Mouse (Mus musculus) heart, embryonic 14.5 days (tissue): Measurements from ENCODE around the gene Zfp710. TPM values are rescaled to one million over a fixed set of nuclear protein-coding genes. Genes with fewer than 3 reads are reported as not detected.

Source experiments
- ATAC-seq: fragments of 200-750 bp; cut with Nextera tagmentation; 2 replicates; pipeline ENCODE4 v1.8.0; 2017; ENCODE audit warnings: low read depth, moderate TSS enrichment; ENCODE audit not compliant: insufficient number of reproducible peaks, insufficient read depth, low FRiP score
- H3K27ac ChIP-seq, 2 experiments: fragments of 200-500 bp in 1 of 2; fragments of 300-500 bp in 1 of 2; sonication (generic) in 1 of 2; replicated peaks in 1 of 2; 2 replicates each; pipeline ENCODE4 v1.5.1; 2012 to 2014; ENCODE audit warnings: low read depth in 2 of 2, low read length in 2 of 2, control low read depth in 1 of 2, mild to moderate bottlenecking in 1 of 2, mixed read lengths in 1 of 2; ENCODE audit not compliant: control insufficient read depth in 1 of 2, insufficient read depth in 1 of 2
- H3K27me3 ChIP-seq: fragments of 300-500 bp; sonication (generic); 2 replicates; pipeline ENCODE4 v1.6.1; 2014; ENCODE audit warnings: mild to moderate bottlenecking, low read length, control low read depth; ENCODE audit not compliant: control insufficient read depth, insufficient read depth
- H3K36me3 ChIP-seq: fragments of 300-500 bp; sonication (generic); 2 replicates; pipeline ENCODE4 v1.6.1; 2014; ENCODE audit warnings: mild to moderate bottlenecking, control low read depth, low read length, mixed read lengths; ENCODE audit not compliant: control insufficient read depth, insufficient read depth
- H3K4me1 ChIP-seq, 2 experiments: fragments of 200-500 bp in 1 of 2; fragments of 300-500 bp in 1 of 2; sonication (generic) in 1 of 2; 2 replicates each; pipeline ENCODE4 v1.6.1; 2012 to 2014; ENCODE audit warnings: low read length in 2 of 2, control low read depth in 1 of 2, mixed read lengths in 1 of 2; ENCODE audit not compliant: control insufficient read depth in 2 of 2, insufficient read depth in 2 of 2
- H3K4me2 ChIP-seq: fragments of 300-500 bp; sonication (generic); 2 replicates; pipeline ENCODE4 v1.6.1; 2014; ENCODE audit warnings: mild to moderate bottlenecking, low read length
- H3K4me3 ChIP-seq, 2 experiments: fragments of 200-500 bp in 1 of 2; fragments of 300-500 bp in 1 of 2; sonication (generic) in 1 of 2; 2 replicates each; pipeline ENCODE4 v1.5.1; 2012 to 2014; ENCODE audit warnings: low read length in 2 of 2, mild to moderate bottlenecking in 2 of 2, control low read depth in 1 of 2, low read depth in 1 of 2, moderate library complexity in 1 of 2; ENCODE audit not compliant: control insufficient read depth in 1 of 2, insufficient read depth in 1 of 2
- H3K9ac ChIP-seq: fragments of 300-500 bp; sonication (generic); 2 replicates; pipeline ENCODE4 v1.6.1; 2014; ENCODE audit warnings: mild to moderate bottlenecking, low read length
- H3K9me3 ChIP-seq: fragments of 300-500 bp; sonication (generic); 2 replicates; pipeline ENCODE4 v1.6.1; 2016; ENCODE audit warnings: low read length, control low read depth; ENCODE audit not compliant: control insufficient read depth
- WGBS: fragments of 180-500 bp; shearing (Covaris S2); extraction: QIAGEN DNeasy Blood & Tissue Kit; methylation state at CpG from one replicate; pipeline ENCODE4 v1.1.7; 2014; 5-methylcytosine and 5-hydroxymethylcytosine counted together
- polyA plus RNA-seq: library from polyadenylated mRNA; unstranded; fragments of >200 nt; fragmentation: Nextera tagmentation; extraction: Ambion mirVana; gene quantifications from 2 replicates; pipeline ENCODE4 v1.2.1, GENCODE M21; 2014

Zfp710 gene
- polyA plus RNA-seq, 1 experiment from 2014 or later: 12.2 TPM

DNA sequence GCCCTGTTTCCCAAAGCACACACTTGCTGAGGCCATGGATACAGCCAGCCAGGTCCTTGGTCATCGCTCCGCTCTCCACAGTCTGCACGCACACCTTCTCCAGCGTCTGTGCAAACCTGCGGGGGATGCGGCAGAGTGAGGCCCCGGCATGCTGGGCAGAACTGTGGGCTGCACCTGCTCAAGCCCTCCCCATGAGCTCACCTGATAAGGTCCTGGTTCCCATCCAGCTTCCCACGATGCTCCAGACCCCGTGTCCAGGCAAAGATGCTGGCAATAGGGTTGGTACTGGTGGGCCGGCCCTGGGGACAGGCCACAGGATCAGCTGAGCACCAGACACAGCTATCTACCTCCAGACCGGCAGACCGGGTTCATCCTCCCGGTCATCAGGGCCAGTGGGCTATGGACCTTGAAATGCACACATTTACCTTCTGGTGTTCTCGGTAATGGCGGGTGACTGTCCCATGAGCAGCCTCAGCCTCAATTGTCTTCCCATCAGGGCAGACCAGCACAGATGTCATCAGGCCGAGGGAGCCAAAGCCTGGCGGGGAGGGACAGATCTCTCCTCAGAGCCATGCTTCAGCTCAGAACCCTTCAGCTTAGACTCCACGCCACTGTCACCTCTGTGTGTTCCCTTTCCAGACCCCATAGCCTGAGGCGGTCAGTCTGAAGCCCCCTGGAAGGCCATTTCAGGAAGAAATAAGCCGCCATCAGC is 71.1 kb downstream of the Zfp710 start:
- Histone ChIP-seq H3K4me3 (no peak overlapping the region), H3K4me1 (peaks cover 9 to 25% of the 10 kb centered on the region in 2 experiments), H3K9ac (no peak overlapping the region), H3K36me3 (peaks cover 100% of the 10 kb centered on the region), H3K9me3 (no peaks in the 10 kb centered on the region), H3K27me3 (no peaks in the 10 kb centered on the region), H3K27ac (no peak overlapping the region), H3K4me2 (no peak overlapping the region)
- no peak for ATAC-seq
- 85% methylated on average over 20 of the region's 20 CpGs for WGBS

DNA sequence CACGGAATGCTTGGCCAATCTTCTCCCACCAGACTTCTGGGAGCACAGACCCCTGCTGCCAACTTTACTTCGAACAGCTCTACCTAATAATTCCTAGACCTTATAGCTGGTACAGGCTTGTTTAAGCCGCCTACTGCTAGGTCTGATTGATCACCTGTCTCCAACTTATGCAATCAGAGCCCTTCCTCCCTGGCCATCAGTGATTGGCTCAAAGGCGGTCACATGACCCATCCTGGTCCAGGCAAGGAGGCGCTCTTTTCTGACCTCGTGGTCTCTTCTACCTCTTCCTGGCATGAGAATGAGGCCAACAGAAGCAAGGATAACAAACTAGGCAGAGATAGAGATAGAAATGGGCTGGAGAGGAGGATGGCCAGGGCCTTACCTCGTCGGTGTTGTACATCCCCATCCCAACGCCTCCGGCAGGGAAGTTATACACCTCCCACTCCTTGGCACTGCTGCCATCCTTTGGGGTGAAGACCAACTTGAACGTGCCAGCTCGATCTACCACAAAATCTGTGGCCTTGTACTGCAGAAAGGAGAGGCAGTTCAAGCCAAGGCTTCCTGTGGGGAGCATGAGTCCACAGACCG is 73.9 kb downstream of the Zfp710 start:
- Histone ChIP-seq H3K36me3 (peaks cover 100% of the 10 kb centered on the region), H3K4me1 (0 out of 4 replicates have a peak, but pooled peaks cover 0 to 4% of the 10 kb centered on the region in 2 experiments), H3K27ac (no peak overlapping the region), H3K4me3 (no peak overlapping the region), H3K9ac (no peak overlapping the region), H3K27me3 (no peaks in the 10 kb centered on the region), H3K4me2 (no peak overlapping the region), H3K9me3 (no peaks in the 10 kb centered on the region)
- WGBS: 90% methylated on average over 13 of the region's 13 CpGs
- ATAC-seq: no peak

DNA sequence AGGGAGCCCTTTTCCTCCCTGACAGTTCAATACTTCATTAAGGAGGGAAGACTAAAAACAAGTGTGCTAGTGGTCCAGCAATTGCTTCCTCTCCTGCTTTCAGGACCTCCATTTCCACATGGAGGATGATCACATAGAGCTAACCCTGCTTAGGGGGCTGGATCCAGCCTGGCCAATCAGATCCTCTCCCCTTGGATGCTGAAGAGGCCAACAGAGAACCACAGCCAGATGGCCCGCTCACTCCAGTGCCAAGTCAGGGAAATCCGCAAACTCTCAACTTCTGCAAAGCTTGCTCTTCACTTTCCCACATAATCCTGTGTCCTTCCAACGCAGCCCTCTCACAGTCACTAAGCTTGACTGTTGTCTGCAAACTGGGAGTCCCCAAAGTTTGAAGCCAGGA is 78.7 kb downstream of the Zfp710 start:
- WGBS: 85% methylated on average over 3 of the region's 3 CpGs
- no peak for ATAC-seq
- peaks cover 83% of the 10 kb centered on the region for H3K36me3 ChIP-seq
- no peaks in the 10 kb centered on the region for H3K27me3 ChIP-seq
- H3K9me3 ChIP-seq: peaks cover 8% of the 10 kb centered on the region; the same call in 1 of the 2 replicates
- no peak overlapping the region for H3K4me2 ChIP-seq
- peaks cover 2 to 18% of the 10 kb centered on the region in 2 experiments; a peak in 3 of 4 replicates for H3K4me1 ChIP-seq
- H3K27ac ChIP-seq: no peak overlapping the region
- H3K9ac ChIP-seq: no peak overlapping the region
- H3K4me3 ChIP-seq: no peak overlapping the region

DNA sequence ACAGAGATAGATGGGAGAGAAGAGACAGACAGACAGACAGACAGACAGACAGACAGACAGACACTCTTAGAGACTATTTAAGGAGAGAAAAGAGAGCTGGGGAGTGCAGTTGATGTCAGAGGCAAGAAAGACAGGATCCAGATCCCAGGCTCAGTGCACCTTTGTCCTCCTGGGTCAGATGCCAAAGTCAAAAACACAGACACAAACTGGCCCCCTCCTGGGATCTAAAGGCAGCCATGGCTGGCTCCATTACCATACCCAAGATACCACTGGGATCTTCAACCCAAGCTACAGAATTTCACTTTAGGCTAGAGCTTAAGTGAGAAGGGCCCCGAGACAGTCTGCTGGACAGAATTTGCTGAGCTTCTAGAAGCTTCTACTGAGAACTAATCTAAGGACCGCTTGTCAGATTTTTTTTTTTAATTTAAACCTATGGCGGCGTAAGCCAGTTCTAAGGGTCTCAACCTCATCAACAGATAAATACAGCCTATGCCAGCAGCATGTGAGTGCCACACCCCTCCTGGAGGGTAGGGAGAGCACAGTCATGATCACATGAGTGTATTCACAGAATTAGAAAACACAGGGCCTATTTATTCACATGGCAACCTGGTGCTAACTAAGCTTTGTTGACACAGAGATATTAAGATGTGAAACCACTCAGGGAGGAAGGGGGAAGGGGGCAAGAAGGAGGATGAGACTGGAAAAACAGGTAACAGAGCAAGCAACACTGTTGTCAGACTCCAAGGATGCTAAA is 81.2 kb downstream of the Zfp710 start:
- 87% methylated on average over 4 of the region's 4 CpGs for WGBS
- H3K9me3 ChIP-seq: peaks cover 8% of the 10 kb centered on the region; the same call in 1 of the 2 replicates
- no peak overlapping the region; a peak in 1 of 4 replicates for H3K27ac ChIP-seq
- no peaks in the 10 kb centered on the region for H3K27me3 ChIP-seq
- no peak overlapping the region for H3K9ac ChIP-seq
- H3K4me3 ChIP-seq: no peak overlapping the region
- no peak for ATAC-seq
- peaks cover 6 to 36% of the 10 kb centered on the region in 2 experiments; a peak in 3 of 4 replicates for H3K4me1 ChIP-seq
- peaks cover 81% of the 10 kb centered on the region for H3K36me3 ChIP-seq
- H3K4me2 ChIP-seq: no peak overlapping the region

DNA sequence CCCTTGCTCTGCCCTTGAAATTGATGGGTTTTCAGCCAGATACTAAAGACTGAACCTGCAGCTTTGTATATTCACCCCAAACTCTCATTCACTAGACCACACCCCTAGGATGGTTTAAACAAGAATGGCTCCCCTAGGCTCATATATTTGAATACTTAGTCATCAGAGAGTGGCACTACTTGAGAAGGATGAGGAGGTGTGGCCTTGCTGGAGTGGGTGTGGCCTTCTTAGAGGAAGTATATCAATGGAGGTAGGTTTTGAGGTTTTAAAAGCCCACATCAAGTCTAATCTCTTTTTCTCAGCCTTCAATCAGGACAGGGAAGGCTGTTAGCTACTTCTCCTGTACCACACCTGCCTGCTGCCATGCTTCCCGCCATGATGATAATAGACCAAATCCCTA is 81.8 kb downstream of the Zfp710 start:
- H3K4me3 ChIP-seq: no peak overlapping the region
- WGBS: 93% methylated on average over 1 of the region's 1 CpGs
- no peak for ATAC-seq
- H3K4me1 ChIP-seq: peaks cover 8 to 42% of the 10 kb centered on the region in 2 experiments; a peak in 3 of 4 replicates
- peaks cover 8% of the 10 kb centered on the region; the same call in 1 of the 2 replicates for H3K9me3 ChIP-seq
- no peak overlapping the region for H3K27ac ChIP-seq
- H3K36me3 ChIP-seq: peaks cover 79% of the 10 kb centered on the region
- H3K9ac ChIP-seq: no peak overlapping the region
- no peak overlapping the region for H3K4me2 ChIP-seq
- H3K27me3 ChIP-seq: no peaks in the 10 kb centered on the region

DNA sequence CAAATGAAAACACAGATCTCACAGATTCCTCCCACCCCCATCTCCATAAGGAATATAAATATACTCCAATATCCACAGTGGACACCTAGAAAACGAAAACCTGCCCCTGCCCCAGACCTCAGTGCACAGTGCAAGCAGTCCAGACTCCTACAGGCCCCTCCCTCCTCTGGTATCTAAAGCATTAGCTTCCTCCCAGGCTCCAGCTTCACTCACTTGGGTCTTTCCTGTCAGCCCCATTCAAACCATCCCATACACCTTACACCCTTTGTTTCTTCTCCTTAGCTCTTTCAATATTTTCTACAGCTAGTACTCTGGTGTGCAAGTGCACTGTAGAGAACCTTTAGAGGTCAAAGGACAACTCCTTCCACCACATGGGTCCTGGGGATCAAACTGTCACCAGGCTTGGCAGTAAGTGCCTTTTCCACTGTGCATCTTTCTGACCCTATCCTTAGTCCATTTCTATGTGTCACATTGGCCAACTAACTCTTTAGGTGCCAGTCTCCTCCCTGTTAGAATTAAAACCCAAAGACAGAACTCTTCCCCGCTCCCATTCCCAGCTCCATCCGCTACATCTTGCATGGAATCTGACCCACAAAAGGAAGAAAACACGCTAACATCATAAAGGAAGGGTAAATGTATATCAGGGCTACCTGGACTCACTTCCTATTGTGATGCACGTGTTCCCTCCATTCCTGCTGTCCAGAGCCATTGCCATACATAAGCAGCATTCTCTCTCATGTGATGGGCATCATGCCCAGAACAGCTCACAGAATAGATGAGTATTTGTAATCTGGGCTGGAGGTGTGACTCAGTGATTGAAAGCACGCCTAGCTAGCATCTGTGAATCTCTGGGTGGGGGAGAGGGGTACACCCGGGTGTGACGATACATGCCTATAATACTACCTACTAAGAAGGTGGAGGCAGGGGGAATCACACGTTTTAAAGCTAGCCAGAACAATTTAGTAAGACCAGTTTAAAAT is 86.7 kb downstream of the Zfp710 start:
- peaks cover 22 to 64% of the 10 kb centered on the region in 2 experiments for H3K4me1 ChIP-seq
- WGBS: 43% methylated on average over 9 of the region's 9 CpGs
- H3K9me3 ChIP-seq: peaks cover 7% of the 10 kb centered on the region; the same call in 1 of the 2 replicates
- peak overlapping the region; percentile 100 for H3K9ac ChIP-seq
- H3K4me2 ChIP-seq: peak overlapping the region; percentile 96
- H3K4me3 ChIP-seq: peak overlapping the region in 1 of 2 experiments; percentile 99; a peak in 2 of 4 replicates
- peaks cover 54% of the 10 kb centered on the region for H3K36me3 ChIP-seq
- no peak for ATAC-seq
- peak overlapping the region; percentile 78 to 100 for H3K27ac ChIP-seq
- no peaks in the 10 kb centered on the region for H3K27me3 ChIP-seq
